Mouse (Mus musculus) frontal cortex, postnatal 25 days (tissue): ENCODE data around the gene Tmem52.
"Not testable (repeated sequence)": the region's sequence is repeated elsewhere in the genome, so short reads cannot be mapped to it uniquely, and the experiment has no call there.

Experiments
- DNase-seq, 2 experiments: peaks; one replicate each; pipeline ENCODE4 v3.0.0; 2022; ENCODE audit warnings: low spot score in 2 of 2

The Tmem52 gene

DNA sequence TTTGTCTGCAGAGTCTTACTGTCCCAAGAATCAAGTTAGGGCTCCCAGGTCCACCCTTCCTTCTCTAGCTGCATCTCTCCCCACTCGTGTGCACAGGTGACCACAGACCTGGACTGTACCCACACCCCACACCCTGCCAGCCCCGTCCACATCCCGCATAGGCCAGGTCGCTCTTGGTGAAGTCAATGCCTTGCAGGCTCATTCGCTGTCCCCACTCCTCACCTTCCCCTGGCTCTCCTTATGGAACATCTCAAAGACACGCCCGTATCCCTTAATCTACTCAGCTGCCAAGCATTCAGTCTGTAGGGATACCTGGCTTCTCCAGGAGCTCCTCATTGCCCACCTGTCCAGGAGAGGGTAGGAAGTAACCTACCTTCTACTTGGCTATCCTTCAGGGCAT is 2.5 kb downstream of the Tmem52 start:
- no peak for DNase-seq

- DNase-seq, result no peak
These were observed 3.9 kb downstream of the Tmem52 start for GRCm38 (mm10) chr4:155472716-155473290.

GRCm38 (mm10) chr4:155473319-155473718 is 4.4 kb downstream of the Tmem52 start:
- no peak for DNase-seq

DNA sequence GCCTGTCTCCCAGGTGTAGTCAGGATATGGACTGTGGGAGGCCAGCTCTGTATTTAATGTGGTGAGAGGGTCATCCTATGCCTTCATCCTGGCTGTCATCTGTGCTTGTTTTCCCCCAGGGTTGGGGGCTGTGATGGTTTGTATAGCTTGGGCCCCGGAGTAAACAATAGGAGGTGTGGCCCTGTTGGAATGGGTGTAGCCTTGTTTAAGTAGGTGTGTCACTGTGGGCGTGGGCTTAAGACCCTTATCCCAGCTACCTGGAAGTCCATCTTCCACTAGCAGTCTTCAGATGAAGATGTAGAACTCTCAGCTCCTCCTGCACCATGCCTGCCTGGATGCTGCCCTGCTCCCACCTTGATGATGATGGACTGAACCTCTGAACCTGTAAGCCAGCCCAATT is 4.9 kb downstream of the Tmem52 start:
- DNase-seq, result not testable (repeated sequence)

DNA sequence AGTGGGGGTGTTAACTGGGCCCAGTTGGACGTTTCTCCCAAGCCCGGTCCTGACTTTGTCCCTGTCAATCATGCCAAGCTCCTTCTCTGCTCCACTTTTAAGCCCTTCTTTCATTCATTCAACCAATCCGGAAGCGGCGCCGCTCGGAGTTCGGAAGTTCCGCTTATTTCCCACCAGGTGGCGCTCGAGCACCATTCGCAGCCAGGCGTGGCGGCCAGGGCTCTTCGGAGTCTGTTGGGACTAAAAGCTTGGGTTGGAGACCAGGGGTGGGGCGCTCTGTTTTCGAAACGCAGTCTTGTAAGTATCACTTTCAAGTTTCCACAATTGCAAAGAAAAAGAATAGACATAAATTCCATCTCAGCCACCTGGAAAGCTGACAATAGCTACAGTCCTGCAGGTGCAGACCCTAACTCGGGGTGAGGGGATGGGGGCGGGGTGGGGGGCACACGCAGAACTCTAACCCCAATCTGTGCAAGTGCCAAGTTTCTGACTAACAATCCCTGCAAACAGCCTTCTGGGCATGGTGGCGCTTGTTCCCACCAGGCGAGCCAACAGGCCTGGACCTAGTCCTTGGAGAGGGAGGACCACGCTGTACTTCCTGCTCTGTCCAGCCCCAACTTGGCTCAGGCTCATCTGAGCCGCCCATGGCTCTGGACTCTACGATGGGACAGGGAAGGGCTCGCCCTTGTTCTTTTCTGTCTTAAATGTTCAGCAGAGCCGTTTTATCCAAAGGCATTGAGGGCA is 12.6 kb downstream of the Tmem52 start:
- peak; percentile 65 to 76 for DNase-seq

- no peak for DNase-seq
These were observed 13.2 kb downstream of the Tmem52 start for GRCm38 (mm10) chr4:155482125-155482480.

DNA sequence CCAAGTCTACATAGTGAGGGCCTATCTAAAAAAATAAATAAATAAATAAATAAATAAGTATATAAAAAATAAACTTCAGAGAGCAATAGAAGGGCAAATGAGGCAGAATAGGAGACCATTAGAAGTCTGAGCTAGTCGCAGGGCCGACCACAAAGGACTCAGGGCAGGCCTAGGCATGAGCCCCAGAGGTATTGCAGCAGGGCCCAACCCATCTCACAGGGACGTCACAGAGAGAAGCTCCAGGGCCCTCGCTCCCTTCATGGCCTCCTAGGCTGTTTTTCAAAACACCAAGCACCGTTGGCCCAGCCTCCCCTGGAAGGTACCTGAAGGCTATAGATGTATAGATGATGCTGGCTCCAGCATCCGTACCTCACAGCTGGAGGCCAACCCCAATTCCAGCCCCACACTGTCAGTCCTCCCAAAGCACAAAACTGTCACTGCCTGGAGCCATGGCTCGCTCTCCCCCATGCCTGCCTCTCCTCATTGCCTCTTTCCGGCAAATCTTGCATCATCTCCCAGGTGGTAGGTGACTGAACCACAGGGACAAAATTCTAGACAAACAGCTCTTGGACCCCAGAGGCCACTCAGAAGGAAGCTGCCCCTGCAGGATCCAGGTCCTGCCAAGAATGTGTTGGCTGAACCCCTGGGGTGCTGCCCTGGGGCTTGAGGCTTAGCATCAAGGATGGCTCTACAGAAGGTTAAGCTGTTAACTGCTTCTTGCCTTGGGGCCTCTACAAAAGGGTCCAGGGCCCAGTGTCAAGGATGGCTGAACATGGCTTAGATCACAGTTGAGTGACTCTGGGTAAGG is 14.0 kb downstream of the Tmem52 start:
- DNase-seq, result no peak

- no peak for DNase-seq
These were observed 16.6 kb downstream of the Tmem52 start for GRCm38 (mm10) chr4:155485521-155485920.

- DNase-seq, result no peak
These were observed 18.8 kb downstream of the Tmem52 start for GRCm38 (mm10) chr4:155487746-155488145.

DNA sequence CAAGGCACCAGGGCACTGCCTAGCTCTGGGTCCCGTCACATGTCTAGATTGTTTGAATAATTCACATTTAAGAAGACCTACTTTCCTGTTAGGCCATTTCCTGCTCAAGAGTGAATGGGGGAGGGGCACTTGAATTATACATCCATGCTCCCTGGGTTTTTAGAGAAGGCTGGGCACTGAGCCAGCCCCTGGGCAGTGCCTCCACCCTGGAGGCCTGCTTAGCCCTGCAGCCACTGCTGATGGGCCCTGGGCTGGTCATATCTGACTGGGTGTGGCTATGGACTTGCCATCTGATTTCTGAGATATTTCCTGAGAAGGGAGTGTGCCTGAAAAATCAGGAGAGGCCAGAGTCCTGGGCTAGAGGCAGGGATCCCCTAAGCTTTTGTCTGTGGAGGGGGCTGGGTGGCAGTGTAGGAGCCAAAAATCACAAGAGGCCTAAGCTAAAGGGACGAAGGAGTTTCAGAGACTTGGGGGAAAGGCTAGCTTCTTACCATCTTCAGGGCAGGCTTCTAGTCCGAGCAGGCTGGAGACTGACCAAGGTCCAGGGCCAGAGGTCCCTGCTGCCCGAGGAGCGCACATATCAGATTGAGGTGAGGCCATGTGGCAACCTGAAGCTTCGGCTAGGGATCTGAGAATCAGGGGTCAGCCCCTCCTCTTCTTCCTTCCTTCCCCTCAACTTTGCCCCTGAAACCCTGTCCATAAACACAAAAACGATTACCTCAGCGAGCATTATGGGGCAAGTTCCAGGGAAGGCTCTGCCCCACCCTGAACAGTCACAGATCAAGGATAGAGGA is 19.5 kb downstream of the Tmem52 start:
- no peak for DNase-seq

DNA sequence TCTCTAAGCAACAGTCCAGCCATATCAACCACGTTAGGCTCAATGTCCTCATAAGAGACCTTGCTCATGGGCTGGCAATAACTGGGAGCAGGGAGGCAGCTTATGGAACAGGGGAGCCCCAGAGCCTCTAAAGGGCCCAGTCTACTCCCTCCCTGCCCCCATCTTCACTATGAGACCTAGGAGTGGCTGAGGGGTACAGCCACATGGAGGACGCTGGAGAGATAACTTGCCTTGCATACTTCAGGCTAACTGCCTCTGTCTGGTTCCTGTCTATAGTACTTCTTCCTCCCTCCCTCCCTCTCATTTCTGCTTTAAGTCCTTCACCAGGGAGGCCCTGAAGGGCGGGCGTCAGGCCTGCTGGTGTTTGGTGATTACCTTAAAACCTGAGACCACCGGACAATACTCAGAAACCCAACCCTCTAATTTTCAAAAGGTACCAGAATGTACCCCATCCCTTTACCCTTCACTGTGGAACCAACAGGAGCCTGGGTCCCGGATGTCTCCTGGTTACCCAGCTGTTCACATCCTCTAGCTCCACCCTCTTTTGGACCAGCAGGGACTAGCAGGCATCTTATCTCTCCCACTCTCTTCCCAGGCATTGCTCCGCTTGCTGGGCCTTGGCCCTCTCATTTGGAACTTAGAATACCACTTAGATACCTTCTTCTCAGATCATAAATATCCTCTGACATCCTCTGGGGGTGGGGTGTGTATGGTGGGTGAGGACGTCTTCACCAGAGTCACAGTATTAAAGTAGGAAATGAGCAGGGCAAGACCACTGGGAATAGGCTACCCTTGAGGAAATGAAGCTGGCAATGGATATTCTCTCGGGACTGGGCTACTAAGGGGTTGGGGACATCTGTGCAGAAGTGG is 20.4 kb downstream of the Tmem52 start:
- no peak for DNase-seq

DNA sequence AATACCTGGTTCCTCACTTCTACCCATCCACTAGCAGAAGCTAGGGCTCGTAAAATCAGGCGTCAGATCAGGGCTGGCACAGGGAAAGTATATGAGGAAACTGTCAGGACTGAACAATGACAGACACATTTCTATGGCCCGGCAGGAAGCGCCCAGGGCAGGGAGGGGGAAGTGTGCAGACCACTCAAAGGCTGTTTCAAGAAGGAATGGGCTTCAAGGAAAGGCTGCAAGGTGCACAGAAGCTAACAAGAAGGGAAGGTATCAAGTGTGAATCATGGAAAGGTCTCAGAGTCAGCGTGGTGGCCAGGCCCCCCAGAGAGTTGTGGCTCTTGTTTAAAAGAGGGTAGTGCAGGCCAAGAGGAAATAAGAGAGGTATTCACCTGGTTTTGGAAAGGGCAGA is 21.5 kb downstream of the Tmem52 start:
- DNase-seq, result no peak

- peak; percentile 88 to 90 for DNase-seq
These were observed 22.1 kb downstream of the Tmem52 start, which contains the start of gene Gnb1 for GRCm38 (mm10) chr4:155490990-155491504. Gene Gnb1, plus strand, starts transcription at chr4:155491361.

GRCm38 (mm10) chr4:155491529-155492130 is 22.7 kb downstream of the Tmem52 start:
- DNase-seq, result no peak

GRCm38 (mm10) chr4:155492131-155492633 is 23.3 kb downstream of the Tmem52 start:
- peak in 1 of 2 experiments; percentile 17 for DNase-seq

- no peak for DNase-seq
These were observed 26.0 kb downstream of the Tmem52 start for GRCm38 (mm10) chr4:155494891-155495290.

DNA sequence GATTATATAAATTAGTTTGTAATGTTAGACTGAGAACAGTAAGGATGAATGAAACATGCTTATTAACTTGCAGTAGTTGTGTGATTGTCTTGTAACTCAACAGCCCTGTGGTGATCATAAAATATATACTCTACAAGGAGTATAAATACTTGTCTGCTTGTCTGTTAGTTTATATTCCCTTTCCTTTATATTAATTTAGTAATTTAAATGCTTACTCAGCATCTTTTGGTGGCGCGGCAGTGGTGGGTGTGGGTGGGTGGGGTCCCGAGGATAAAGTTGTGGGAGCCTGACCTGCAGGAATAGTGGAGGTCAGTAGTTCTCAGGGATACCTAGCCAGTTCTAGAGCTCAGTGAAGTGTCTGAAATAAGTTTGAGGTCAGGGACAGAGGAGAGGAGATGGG is 29.0 kb downstream of the Tmem52 start:
- DNase-seq, result no peak

DNA sequence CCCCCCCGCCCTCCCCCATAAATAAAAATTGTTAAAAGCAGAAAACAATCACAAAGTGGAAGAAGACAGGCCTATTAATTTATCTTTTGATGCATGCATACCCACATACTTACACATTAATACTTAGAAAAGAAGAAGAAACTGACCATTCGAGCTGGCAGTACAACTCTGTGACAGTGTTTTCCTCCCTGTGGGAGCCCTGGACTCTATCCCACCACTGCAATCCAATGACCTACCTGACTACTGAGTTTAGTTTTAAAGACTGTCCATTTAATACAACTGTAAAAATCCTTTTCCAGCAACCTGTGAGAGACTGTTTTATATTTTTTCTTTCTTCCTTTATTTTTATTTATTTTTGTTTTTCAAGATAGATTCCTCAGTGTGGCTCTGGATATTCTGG is 32.2 kb downstream of the Tmem52 start:
- DNase-seq, result no peak

DNA sequence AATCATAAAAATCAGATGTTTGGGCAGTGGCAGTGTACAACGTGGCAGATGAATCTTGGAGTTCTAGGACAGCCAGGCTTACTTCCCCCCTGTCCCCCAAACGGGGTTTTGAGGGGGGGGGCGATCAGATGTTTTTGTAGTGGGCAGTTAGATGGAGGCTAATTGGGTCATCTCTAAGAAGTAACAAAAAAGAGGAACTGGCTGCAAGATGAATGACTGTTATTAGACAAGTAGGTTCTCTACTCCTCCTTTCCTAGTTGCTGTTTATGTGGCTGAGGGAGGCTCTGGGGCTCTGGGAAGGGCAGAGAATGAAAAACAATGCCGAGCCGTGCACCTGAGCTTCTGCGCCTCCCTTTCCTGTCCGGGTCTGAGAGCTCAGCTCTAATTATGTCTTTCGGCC is 36.2 kb downstream of the Tmem52 start:
- DNase-seq, result no peak

GRCm38 (mm10) chr4:155505671-155506295 is 36.9 kb downstream of the Tmem52 start:
- DNase-seq, result no peak
